Mouse (Mus musculus) spleen, adult 10 weeks (tissue): Measurements from ENCODE around the gene Gm43518. TPM values are rescaled to one million over a fixed set of nuclear protein-coding genes. Genes with fewer than 3 reads are reported as not detected.

ENCODE experiments used
- polyA plus RNA-seq: library from polyadenylated mRNA; stranded (reverse); fragments of 350-450 nt; fragmentation: Illumina TruSeq; extraction: RNeasy Lipid Tissue Mini Kit (QIAGEN cat#74804); gene quantifications from one replicate; pipeline ENCODE4 v1.2.3, GENCODE M21; 2015; ENCODE audit warnings: low replicate concordance; ENCODE audit not compliant: insufficient read depth

Gene Gm43518
- polyA plus RNA-seq, result 1.5 TPM

DNA sequence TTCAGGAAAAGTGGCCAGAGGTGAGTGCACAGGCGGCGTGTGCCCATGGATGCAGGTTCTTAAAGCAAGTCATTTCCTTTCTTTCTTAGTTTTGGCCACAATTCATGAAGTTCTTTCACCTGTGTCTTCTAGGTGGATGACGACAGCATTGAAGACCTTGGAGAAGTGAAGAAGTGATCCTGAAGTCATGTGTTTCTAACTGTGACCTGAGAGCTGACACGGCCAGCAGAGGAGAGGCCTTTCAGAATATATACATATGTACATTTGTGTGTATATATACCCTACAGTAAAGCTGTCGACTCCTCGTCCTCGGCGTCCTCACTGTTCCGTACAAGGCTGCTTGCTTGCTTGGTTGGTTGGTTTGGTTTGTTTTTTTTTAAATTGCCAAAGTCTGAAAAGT, at the start of gene Gm43518:
Gene Gm43518, plus strand, starts transcription at position 301 of the 400 bp plus-strand sequence.

DNA sequence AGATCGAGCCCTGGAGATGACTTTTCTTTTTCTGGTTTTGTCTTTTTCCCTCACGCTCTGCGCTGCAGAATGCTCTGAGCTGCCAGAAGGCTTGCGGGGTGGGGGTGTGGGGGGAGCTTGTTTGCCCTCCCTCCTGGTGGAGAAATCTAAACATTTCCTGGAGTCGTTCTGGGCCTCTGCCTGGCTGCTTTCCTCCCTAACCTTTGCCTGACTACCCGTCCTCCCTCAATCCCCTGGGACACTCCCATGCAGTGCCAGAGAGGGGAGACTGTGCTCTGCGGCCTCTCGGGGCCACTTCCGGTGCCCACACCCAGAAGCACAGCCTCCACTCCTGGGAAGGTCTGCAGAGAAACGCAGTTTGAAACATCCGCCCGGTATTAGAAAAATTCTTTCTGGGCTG, 47.3 kb upstream of the Gm43518 start, which contains the start of gene Hcar1:
Gene Hcar1, minus strand, starts transcription at position 93 of the 400 bp plus-strand sequence.

DNA sequence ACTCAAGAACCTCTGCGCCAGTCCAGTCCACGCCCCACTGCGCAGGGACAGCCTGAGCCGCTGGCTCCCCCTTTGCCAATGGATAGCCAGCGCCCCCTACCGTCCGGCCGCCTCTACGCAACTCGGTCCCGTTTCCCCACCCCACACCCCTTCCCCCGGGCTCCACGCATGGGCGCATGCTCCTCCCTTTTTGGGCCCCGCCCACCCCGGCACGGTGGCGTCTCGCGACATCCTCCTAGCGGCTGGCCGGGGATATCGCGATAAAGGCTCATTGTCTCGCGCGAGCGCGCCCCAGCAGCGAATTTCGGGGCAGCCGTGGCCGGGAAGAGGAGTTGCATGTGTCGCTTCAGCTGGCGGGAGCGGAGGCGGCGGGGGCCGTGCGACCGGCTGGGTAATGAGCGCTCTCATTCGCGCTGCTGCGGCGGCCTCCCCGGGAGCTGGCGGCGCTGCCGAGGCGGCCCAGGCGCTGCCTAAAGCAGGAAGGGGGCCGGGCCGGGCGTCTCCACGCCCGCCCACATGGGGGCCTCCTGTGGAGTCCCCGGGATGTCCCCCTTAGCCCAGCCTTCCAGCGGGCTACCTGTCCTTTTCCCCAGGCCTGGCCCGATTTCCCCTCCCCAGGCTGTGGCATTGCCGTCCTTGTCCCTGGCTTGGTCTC, 20.1 kb upstream of the Gm43518 start, which contains the start of gene Denr:
Gene Denr, plus strand, starts transcription at position 200 of the 655 bp plus-strand sequence.

DNA sequence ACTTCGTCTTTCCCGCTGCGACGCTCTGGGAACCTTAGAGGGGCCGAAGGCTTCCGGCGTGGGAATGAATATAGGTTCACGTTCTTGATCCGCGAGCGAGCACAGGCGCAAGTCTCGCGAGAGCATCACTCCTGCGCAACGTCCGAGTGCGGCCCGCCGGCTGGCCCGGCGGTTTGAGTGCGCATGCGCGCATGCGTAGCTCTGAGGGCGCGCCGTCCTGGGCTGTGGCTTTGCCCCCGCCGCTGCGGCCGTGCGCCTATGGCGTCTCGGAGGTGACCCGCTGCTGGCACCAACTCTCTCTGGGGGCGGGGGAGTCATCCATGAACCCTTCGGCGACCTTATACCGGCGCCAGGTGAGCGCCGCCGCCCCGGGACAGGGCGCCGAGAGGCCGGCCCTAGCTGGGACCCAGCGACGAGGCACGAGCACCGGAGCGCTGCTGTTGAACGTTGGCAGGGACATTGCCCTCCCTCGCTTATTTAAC, 3.3 kb downstream of the Gm43518 start, which contains the start of gene Ccdc62:
Gene Ccdc62, plus strand, starts transcription at position 172 of the 482 bp plus-strand sequence.

DNA sequence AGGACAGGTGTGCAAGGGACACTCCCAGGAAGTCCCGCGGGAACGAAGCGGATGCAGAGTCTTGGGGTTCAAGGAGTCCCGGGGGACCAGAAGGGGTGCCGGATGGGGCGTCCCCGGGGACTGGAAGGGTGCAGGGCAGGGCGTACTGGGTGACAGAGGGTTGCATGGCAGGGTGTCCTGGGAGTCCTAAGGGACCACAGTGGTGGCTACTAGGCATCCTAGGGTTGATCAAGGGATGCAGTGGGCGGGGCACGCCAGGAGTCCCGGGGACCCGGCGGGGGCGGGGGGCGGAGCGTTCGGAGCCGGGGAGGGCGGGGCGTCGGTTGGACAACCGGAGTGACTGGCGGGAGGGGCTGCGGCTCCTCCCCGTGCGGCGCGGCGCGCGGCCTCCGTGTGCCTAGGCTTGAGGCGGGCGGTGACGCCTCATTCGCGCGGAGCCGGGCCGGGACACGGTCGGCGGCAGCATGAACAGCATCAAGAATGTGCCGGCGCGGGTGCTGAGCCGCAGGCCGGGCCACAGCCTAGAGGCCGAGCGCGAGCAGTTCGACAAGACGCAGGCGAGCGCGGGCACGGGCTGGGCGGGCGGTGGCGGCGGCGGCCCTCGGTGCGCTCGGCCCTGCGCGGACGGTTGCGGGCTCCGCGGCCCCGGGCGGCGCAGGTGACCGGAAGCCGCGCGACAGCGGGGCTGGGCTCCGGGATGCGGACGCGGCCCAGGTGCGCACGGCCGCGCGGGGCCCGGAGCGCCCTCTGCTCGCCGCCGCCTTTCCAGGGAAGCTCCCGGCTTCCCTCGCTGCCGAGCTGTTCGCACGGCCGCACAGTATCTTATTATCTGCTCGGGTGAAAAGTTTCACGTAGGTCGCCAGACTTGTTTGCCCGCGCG, 46.3 kb downstream of the Gm43518 start, which contains the start of gene Hip1r:
Gene Hip1r, plus strand, starts transcription at position 330 of the 880 bp plus-strand sequence.

Other genes with a start within 250 kb of the Gm43518 start
- gene Clip1, start 242.8 kb upstream of the Gm43518 start, polyA plus RNA-seq, result 36.5 TPM
- gene Zcchc8, start 206.3 kb upstream of the Gm43518 start, polyA plus RNA-seq, result 87.5 TPM
- 274 TPM for gene Rsrc2, start 178.0 kb upstream of the Gm43518 start, polyA plus RNA-seq
- gene Kntc1, start 177.7 kb upstream of the Gm43518 start, polyA plus RNA-seq, result 6.4 TPM
- 10.4 TPM for gene Hcar2, start 61.9 kb upstream of the Gm43518 start, polyA plus RNA-seq
- gene Hcar1, start 47.4 kb upstream of the Gm43518 start, polyA plus RNA-seq, result 0.94 TPM
- 100 TPM for gene Denr, start 20.2 kb upstream of the Gm43518 start, polyA plus RNA-seq
- gene Ccdc62, start 3.3 kb downstream of the Gm43518 start, polyA plus RNA-seq, result 9.3 TPM
- 31.3 TPM for gene Hip1r, start 46.2 kb downstream of the Gm43518 start, polyA plus RNA-seq
- gene Vps37b, start 104.9 kb downstream of the Gm43518 start, polyA plus RNA-seq, result 20.3 TPM
- 1.5 TPM for gene Abcb9, start 168.4 kb downstream of the Gm43518 start, polyA plus RNA-seq
- gene Ogfod2, start 184.9 kb downstream of the Gm43518 start, polyA plus RNA-seq, result 11.8 TPM
- gene Arl6ip4, start 188.7 kb downstream of the Gm43518 start, polyA plus RNA-seq, result 24.9 TPM